Mouse (Mus musculus): ENCODE data around the gene Cnbd2. TPM values are rescaled to one million over a fixed set of nuclear protein-coding genes. Genes with fewer than 3 reads are reported as not detected.

The Cnbd2 gene
- polyA plus RNA-seq, 1 experiment = 4.1 TPM

DNA sequence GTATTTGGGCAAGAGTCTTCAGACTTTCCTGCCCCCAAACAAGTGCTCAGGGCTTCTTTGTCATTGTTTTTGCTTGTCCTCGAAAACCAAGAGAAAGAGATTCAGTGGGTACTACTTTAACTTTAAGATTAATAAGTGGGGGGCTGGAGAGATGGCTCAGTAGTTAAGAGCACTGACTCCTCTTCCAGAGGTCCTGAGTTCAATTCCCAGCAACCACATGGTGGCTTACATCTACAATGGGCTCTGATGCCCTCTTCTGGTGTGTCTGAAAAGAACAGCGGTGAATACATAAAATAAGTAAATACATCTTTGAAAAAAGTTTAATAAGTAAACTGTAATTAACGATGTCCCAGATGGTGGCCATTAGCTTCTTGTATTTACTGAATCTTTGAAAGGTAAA is 1.1 kb downstream of the Cnbd2 start:
- no peaks in the 10 kb centered on the region for H3K36me3 ChIP-seq (ENCODE audit: control insufficient read depth, insufficient read depth)
- H3K4me3 ChIP-seq = peak overlapping the region; percentile 81
- no peaks in the 10 kb centered on the region for H3K27me3 ChIP-seq (ENCODE audit: control insufficient read depth, insufficient read depth, insufficient read length)
- H3ac ChIP-seq (ENCODE audit: control insufficient read depth, insufficient read length) = peak overlapping the region; percentile 73
- H3K79me2 ChIP-seq (ENCODE audit: control insufficient read depth, insufficient read depth) = no peaks in the 10 kb centered on the region
- no peak for TF ChIP-seq TCF12 (IDR thresholded peaks at IDR 0.05; ENCODE audit: insufficient read depth, poor library complexity, severe bottlenecking)
- no peak for TF ChIP-seq POLR2AphosphoS2 (IDR thresholded peaks at IDR 0.05; ENCODE audit: insufficient read length, low read depth)
- peak overlapping the region; percentile 68 for H3K4me2 ChIP-seq (ENCODE audit: low read depth)

- H3K4me3 ChIP-seq = no peak overlapping the region
- H3K4me2 ChIP-seq (ENCODE audit: low read depth) = no peak overlapping the region
- H3K27me3 ChIP-seq (ENCODE audit: control insufficient read depth, insufficient read depth, insufficient read length) = no peaks in the 10 kb centered on the region
- H3K36me3 ChIP-seq (ENCODE audit: control insufficient read depth, insufficient read depth) = no peaks in the 10 kb centered on the region
- H3ac ChIP-seq (ENCODE audit: control insufficient read depth, insufficient read length) = no peak overlapping the region
- TF ChIP-seq TCF12 (IDR thresholded peaks at IDR 0.05; ENCODE audit: insufficient read depth, poor library complexity, severe bottlenecking) (no peak), POLR2AphosphoS2 (IDR thresholded peaks at IDR 0.05; ENCODE audit: insufficient read length, low read depth) (no peak), E2F4 (IDR thresholded peaks at IDR 0.05; ENCODE audit: insufficient read depth) (no peak), POLR2A (IDR thresholded peaks at IDR 0.05; ENCODE audit: insufficient read length, low read depth) (no peak), MYOG (IDR thresholded peaks at IDR 0.05; ENCODE audit: control insufficient read depth in 1 of 3, insufficient read depth in 1 of 3, insufficient read length in 2 of 3, low read depth in 2 of 3) (no peak), REST (IDR thresholded peaks at IDR 0.05; ENCODE audit: insufficient read depth, insufficient read length) (no peak), USF1 (IDR thresholded peaks at IDR 0.05; ENCODE audit: low read depth) (no peak), CEBPB (IDR thresholded peaks at IDR 0.05; ENCODE audit: insufficient read depth, poor library complexity, severe bottlenecking) (no peak), TCF3 (IDR thresholded peaks at IDR 0.05; ENCODE audit: insufficient read length, low read depth) (no peak), MYOD1 (IDR thresholded peaks at IDR 0.05; ENCODE audit: control insufficient read depth in 1 of 3, insufficient read length in 2 of 3, low read depth in 2 of 3) (no peak), SRF (IDR thresholded peaks at IDR 0.05; ENCODE audit: control insufficient read depth, insufficient read length, low read depth) (no peak), MAX (IDR thresholded peaks at IDR 0.05; ENCODE audit: low read depth) (no peak)
- H3K79me2 ChIP-seq (ENCODE audit: control insufficient read depth, insufficient read depth) = no peaks in the 10 kb centered on the region
Observed at GRCm38 (mm10) chr2:156314811-156315210, 2.7 kb downstream of the Cnbd2 start.

- no peak for TF ChIP-seq MAX (IDR thresholded peaks at IDR 0.05; ENCODE audit: low read depth)
- no peak for TF ChIP-seq POLR2AphosphoS2 (IDR thresholded peaks at IDR 0.05; ENCODE audit: insufficient read length, low read depth)
- no peak for TF ChIP-seq SRF (IDR thresholded peaks at IDR 0.05; ENCODE audit: control insufficient read depth, insufficient read length, low read depth)
- Histone ChIP-seq H3K79me2 (ENCODE audit: control insufficient read depth, insufficient read depth) (no peaks in the 10 kb centered on the region), H3K36me3 (ENCODE audit: control insufficient read depth, insufficient read depth) (no peaks in the 10 kb centered on the region), H3K4me2 (ENCODE audit: low read depth) (no peak overlapping the region), H3ac (ENCODE audit: control insufficient read depth, insufficient read length) (no peak overlapping the region), H3K27me3 (ENCODE audit: control insufficient read depth, insufficient read depth, insufficient read length) (no peaks in the 10 kb centered on the region), H3K4me3 (no peak overlapping the region)
Observed at GRCm38 (mm10) chr2:156318491-156318890, 6.4 kb downstream of the Cnbd2 start.

DNA sequence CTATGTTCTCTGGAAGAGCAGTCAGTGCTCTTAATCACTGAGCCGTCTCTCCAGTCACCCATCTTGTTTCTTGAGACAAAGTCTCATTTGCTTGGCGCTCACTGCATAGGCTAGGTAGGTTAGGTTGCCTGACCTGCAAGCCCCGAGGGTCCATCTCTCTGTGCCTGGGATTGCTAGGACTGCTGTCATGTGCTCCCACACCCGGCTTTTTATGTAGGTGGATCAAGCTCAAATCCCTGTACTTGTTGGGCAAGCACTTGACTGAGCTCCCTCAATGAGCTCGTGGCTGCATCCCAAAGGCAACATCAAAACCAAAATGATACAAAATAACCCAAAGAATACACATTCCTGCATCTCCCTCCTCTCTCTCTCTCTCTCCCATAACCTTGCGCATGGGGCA is 9.4 kb downstream of the Cnbd2 start:
- H3K79me2 ChIP-seq (ENCODE audit: control insufficient read depth, insufficient read depth) = no peaks in the 10 kb centered on the region
- H3K36me3 ChIP-seq (ENCODE audit: control insufficient read depth, insufficient read depth) = no peaks in the 10 kb centered on the region
- TF ChIP-seq SRF (IDR thresholded peaks at IDR 0.05; ENCODE audit: control insufficient read depth, insufficient read length, low read depth) = no peak
- no peak overlapping the region for H3K4me2 ChIP-seq (ENCODE audit: low read depth)
- no peak overlapping the region for H3K4me3 ChIP-seq
- no peaks in the 10 kb centered on the region for H3K27me3 ChIP-seq (ENCODE audit: control insufficient read depth, insufficient read depth, insufficient read length)
- no peak overlapping the region for H3ac ChIP-seq (ENCODE audit: control insufficient read depth, insufficient read length)

DNA sequence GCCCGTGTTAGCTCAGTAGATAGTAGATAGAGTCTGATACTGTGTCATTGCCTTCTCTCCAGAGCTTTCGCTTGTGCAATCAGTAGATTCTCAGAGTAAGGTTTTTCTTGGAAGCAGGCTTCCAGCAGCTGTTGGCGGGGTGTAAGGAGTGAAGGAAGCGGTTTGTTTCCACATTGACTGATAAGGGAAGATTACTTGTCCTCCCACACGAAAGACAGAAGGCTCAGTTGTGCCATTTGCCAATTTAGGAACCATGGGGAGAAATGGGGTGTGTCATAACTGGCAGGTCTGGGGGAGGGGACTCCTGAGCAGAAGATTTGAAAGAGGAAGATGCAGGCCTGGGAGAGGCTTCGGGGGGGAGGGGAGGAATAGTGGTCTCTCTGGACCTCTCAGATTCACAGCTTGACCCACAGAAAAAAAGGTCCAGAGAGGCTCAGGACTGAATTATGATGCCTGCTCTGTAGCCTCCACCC is 12.1 kb downstream of the Cnbd2 start:
- Histone ChIP-seq H3K27me3 (ENCODE audit: control insufficient read depth, insufficient read depth, insufficient read length) (no peaks in the 10 kb centered on the region), H3ac (ENCODE audit: control insufficient read depth, insufficient read length) (no peak overlapping the region), H3K36me3 (ENCODE audit: control insufficient read depth, insufficient read depth) (no peaks in the 10 kb centered on the region), H3K4me3 (no peak overlapping the region), H3K79me2 (ENCODE audit: control insufficient read depth, insufficient read depth) (no peaks in the 10 kb centered on the region), H3K4me2 (ENCODE audit: low read depth) (peak overlapping the region; percentile 54)
- no peak for TF ChIP-seq MAX (IDR thresholded peaks at IDR 0.05; ENCODE audit: low read depth)
- TF ChIP-seq SRF (IDR thresholded peaks at IDR 0.05; ENCODE audit: control insufficient read depth, insufficient read length, low read depth) = peak; percentile 67
- peak in 2 of 3 experiments; percentile 53 to 92 for TF ChIP-seq MYOG (IDR thresholded peaks at IDR 0.05; ENCODE audit: control insufficient read depth in 1 of 3, insufficient read depth in 1 of 3, insufficient read length in 2 of 3, low read depth in 2 of 3)
- no peak for TF ChIP-seq TCF3 (IDR thresholded peaks at IDR 0.05; ENCODE audit: insufficient read length, low read depth)
- TF ChIP-seq E2F4 (IDR thresholded peaks at IDR 0.05; ENCODE audit: insufficient read depth) = no peak
- peak; percentile 49 to 76 (median 63) for TF ChIP-seq MYOD1 (IDR thresholded peaks at IDR 0.05; ENCODE audit: control insufficient read depth in 1 of 3, insufficient read length in 2 of 3, low read depth in 2 of 3)
- no peak for TF ChIP-seq POLR2AphosphoS2 (IDR thresholded peaks at IDR 0.05; ENCODE audit: insufficient read length, low read depth)
- TF ChIP-seq POLR2A (IDR thresholded peaks at IDR 0.05; ENCODE audit: insufficient read length, low read depth) = no peak
- TF ChIP-seq CEBPB (IDR thresholded peaks at IDR 0.05; ENCODE audit: insufficient read depth, poor library complexity, severe bottlenecking) = peak; percentile 88
- TF ChIP-seq USF1 (IDR thresholded peaks at IDR 0.05; ENCODE audit: low read depth) = no peak
- TF ChIP-seq REST (IDR thresholded peaks at IDR 0.05; ENCODE audit: insufficient read depth, insufficient read length) = no peak
- TF ChIP-seq TCF12 (IDR thresholded peaks at IDR 0.05; ENCODE audit: insufficient read depth, poor library complexity, severe bottlenecking) = peak; percentile 21
